Mouse (Mus musculus): ENCODE data around the gene Plxnd1.

The Plxnd1 gene

DNA sequence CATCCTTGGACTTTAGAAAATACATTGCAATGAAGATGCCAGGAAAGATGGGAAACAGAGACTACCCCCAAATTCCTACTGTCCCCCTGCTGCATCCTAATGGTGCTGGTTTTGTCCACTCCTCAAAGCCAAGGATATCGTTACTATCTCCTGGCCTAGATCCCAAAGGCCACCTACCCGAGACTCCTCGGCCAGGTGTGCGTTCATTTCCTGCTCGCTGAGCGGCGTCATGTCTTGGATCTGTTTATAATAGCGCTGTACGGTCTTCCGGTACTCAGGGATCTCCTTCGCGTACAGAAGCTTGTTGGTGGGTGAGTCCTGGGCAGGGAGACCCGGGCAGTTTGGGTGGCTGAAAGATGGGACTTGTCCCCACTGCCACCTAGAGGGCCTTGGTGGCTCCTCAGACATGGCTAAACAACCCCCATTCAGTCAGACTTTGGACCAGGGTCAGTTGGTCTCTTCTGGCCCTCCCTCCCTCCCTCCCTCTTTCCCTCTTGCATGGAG lies 38.3 kb downstream of the Plxnd1 start:
- peak in 1 of 2 experiments; percentile 38 for DNase-seq

DNA sequence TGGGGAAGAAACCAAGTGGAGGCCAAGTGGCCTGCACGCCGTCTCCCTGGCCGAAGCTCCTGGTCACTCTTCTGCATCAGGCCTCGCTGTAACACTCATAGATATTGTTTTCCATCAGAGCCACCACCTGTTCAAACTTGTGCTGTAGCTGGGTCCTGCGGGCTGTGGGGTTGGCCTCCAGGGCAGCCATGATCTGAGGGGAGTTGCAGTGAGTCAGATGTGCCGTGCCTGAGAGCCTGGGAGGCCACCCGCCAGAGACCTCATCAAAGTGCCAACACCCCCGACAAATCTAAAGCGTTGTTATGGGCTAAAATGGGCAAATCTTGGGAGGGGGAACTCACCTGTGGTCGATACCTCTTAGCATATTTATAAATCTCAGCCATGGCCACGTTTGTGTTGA lies 39.1 kb downstream of the Plxnd1 start:
- no peak for DNase-seq

GRCm38 (mm10) chr6:115955169-115955568 lies 39.6 kb downstream of the Plxnd1 start:
- DNase-seq = peak; percentile 61

DNA sequence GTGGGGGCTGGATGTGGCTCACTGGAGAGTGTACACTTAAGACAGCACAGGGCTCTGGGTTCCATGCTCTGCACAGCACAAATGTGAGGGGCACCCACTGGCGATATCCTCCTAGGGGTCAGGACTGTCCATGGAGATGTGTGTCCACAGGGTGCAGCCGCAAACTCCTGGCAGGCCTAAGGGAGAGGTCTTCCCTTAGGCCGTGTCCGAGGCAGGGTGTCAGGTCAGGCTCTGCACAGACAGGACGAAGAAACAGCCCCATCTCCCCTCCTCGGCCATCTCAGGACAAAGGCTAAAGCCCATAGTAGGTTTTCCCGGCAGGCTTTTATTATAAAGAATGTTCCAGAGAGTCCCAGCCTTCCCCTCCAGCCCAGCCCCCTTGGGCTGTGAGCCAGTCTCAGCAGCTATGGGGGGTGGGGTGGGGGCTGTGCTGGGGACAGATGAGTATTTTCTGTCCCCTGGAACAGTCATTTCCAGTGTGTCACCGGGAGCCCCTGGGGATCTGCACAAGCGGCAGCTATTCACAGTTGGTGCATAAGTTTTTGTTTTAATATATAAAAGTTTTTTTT lies 40.2 kb downstream of the Plxnd1 start:
- DNase-seq = no peak

GRCm38 (mm10) chr6:115946389-115946788 lies 48.4 kb downstream of the Plxnd1 start:
- DNase-seq = no peak

GRCm38 (mm10) chr6:115945633-115946032 lies 49.2 kb downstream of the Plxnd1 start:
- DNase-seq = no peak

- no peak for DNase-seq
These were observed 50.2 kb downstream of the Plxnd1 start, which contains the start of gene H1foo for GRCm38 (mm10) chr6:115944638-115945037. TSS of gene H1foo (plus strand) at chr6:115944938.

DNA sequence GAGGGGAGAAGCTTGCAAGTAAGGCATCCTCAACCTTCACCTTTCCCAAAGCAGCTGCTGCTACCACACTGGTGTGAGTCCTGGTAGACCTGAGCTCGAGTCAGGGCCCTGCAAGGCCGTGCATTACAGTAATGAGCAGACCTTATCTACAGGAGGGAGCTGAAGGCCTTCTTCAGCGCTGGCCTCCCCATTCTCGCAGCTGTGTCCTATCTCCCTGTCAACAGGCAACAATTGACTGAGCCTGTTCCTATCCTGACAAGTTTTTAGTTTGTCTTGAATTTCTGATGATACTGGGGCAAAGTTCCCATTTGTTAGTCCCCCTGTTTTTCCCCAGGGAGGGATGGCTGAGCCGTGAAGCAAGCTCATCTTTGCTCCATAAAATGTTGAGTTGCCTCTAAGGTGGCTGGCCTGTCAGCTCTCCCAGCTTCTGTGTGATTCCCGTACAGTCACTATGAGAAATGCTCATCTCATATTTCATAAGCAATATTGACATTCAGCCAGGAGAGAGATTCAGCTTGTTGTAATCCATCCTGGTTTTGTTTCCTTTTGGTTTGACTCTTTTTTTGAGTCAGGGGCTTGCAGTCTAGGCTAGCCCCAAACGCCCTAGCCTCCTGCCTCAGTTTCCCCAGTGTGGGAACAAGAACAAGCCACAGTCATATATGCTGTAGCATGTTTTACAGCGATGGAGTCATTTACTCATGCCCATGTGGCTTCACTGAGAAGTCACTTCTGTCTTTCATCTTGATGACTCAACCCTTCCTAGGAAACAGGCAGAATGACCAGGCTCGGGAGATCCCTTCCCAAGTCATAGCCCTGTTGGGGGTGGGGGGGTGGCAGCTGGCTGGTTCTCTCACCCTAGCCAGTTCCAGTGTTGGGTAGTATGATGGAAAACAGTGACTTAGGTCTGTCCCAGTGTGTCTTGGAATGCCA lies 51.0 kb downstream of the Plxnd1 start:
- no peak for DNase-seq

DNA sequence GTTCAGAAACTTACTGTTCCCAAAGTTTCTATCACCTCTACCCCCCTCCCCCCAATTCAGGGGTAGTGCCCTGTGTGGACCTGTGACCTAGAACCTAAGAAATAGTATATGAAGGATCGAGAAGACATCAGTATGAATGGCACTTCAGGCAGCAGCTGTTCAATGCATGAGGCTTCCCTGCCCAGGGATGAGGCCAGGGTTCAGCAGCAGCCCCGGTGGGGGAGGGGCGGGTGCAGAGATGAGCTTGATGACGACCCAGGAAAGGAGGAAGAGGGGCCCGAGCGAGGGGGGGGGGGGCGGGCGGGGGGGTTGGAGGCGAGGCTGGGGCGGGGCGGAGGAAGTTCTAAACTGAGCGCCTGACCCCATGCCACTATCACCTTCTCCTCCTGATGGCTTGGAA lies 53.7 kb downstream of the Plxnd1 start:
- no peak for DNase-seq

DNA sequence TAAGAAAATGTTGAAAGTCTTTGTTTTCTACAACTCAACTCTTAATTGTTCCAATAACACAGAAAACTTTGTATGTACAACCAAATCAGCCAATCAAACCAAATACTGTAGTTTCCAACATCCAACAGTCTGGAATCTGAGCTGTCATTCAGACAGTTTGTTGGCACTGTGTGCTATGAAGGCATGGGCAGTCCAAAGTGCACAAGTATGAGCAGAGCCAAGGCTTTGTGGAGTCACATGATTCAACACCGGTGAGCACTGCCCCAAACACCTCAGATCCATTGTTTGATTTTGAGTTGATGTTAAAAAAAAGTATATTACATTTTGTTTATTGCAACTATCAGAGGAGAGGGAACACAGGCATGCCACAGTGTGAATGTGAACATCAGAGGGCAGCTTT lies 54.2 kb downstream of the Plxnd1 start:
- DNase-seq = no peak

- DNase-seq = no peak
These were observed 56.0 kb downstream of the Plxnd1 start for GRCm38 (mm10) chr6:115938798-115939197.

DNA sequence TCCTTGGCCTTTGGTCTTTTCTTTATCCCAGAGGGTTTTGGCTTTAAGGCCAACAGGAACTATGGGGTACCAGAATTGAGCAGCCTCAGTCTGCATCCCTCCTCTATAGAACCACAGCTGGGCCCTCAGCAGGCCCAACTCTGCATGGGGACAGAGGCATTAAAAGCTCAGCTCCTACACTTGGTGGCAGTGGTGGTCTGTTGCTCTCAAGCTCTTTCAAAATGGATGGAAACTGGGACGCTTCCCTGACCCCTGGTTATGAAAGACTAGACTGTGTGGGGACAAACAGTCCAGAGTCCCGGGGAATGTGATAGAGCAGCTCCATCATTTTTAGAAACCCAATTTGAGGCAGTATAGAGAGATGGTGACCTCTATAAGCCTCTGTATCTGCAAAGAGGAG lies 56.8 kb downstream of the Plxnd1 start:
- DNase-seq = no peak

- DNase-seq = no peak
These were observed 59.3 kb downstream of the Plxnd1 start for GRCm38 (mm10) chr6:115935544-115935943.

DNA sequence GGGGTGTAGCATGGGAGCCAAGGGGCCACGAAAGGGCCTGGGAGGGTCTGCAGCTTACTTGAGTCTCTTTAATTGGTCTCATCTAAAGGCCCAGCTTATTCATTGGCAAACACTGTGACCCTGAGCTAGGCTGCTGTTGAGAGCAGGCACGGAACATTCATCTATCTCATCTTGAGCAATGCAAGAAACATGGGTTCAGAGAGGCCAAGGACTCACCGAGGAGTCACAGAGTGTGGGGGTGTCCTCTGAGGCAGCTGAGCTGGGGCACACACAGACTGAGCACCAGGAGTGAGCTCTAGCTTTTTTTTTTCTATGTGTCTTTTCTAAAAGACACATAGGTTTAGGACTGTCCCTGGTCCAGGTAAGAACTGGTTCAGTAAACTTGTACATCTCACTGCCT lies 62.4 kb downstream of the Plxnd1 start:
- no peak for DNase-seq

GRCm38 (mm10) chr6:115931639-115932038 lies 63.2 kb downstream of the Plxnd1 start, which contains the start of gene Rho:
TSS of gene Rho (plus strand) at chr6:115931748.
- DNase-seq = no peak

GRCm38 (mm10) chr6:115930018-115930417 lies 64.8 kb downstream of the Plxnd1 start:
- no peak for DNase-seq

DNA sequence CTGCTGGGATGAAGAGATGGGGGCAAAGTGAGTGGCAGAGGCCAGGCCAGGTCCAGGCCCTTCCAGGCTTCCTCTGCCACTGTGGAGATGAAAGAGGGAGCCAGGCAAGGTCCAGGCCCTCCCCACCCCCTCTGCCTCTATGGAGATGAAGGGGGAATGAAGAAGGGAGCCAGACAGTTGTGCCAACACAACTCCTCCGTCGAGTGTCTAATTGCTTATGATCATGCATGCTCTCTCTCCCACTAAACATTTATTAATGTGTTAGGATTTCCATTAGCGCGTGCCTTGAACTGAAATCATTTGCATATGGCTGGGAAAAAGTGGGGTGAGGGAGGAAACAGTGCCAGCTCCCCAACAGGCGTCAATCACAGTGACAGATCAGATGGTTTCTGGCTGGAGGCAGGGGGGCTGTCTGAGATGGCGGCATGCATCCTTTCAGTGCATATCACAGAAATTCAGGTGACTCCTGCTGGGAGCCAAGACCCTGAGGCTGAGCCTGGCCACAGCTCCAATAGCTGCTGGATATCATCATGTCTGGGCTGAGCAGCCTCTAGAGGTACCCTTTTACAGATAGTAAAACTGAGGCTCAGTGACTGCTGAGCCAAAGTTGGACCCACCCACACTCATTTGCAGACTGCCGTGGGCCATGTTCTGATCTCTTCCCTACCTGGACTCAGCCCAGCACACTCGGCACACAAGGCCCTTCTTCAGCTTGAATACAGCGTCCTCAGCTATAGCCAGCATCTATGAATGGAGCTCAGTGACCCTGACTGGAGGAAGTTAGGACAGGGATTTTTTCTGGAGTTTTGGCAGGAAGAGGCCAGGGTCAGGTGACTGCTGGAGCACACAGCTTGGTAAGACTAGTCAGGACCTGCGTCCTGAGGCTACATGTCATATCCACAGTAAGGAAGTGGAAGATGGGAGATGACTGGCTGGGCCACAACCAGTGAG lies 67.2 kb downstream of the Plxnd1 start:
- DNase-seq = no peak

GRCm38 (mm10) chr6:115926416-115926815 lies 68.4 kb downstream of the Plxnd1 start:
- DNase-seq = no peak

GRCm38 (mm10) chr6:115924829-115925228 lies 70.0 kb downstream of the Plxnd1 start:
- no peak for DNase-seq

GRCm38 (mm10) chr6:115919876-115920275 lies 74.9 kb downstream of the Plxnd1 start:
- no peak for DNase-seq

DNA sequence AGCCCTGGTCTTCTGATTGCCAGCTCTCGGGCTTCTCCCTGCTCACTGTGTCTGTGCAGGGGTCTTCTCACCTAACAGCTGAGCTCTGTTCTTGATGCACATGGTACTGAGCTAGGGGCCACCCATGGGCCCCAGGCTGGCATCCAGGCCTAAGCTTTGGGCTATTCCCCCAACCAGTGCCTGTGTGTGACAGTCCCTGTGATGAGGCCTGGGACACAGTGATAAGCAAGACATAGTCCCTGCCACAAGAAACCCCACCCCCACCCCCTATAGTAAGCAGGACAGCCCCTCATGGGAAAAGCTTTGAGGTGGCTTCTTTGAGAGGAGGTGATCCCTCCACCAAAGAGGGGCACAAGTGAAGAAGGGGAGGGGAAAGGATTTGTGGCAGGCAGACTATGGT lies 76.2 kb downstream of the Plxnd1 start:
- DNase-seq = no peak

GRCm38 (mm10) chr6:115916611-115917010 lies 78.2 kb downstream of the Plxnd1 start:
- peak; percentile 55 to 66 for DNase-seq
